ENCODE assay signal across 16 mouse cellular contexts in the genomic region with DNA sequence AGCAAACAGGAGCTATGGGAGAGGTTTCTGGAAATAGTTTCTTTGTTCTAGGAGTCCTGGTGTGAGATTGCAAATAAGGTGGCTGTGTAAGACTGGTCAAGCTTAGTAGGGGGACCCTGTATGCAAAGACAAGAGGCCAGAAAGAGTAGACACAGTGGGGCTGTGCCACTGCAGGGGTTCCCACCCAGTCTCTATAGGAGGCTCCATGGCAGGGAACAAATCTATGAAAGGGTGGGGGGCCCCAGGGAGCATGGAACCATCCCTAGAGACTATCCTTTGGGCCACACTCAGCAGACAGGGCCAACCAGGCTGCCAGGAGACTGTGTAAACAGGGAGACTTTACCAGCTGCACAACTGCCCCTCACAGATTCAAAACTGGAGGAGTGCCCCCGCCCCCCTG.
A peak's percentile ranks its signal among the peaks of the same experiment; 100 is the strongest.
DNase-seq lines count a peak whose midpoint lies in the region; ATAC-seq lines count a peak whose summit lies in the region.
"Had no signal": no experiment of that assay in that cellular context is flagged by ENCODE, and none has a peak within 500 bp of the region (broad histone marks: within the 10 kb centered on the region; RNA-seq: fewer than 3 reads in every experiment).

No protein-coding gene starts in this region.

- H3K4me1 ChIP-seq in hindbrain, embryonic 10.5 days (replicated peaks): peaks cover 21% of the 10 kb centered on the region
- H3K4me1 ChIP-seq in hindbrain, embryonic 14.5 days (replicated peaks; ENCODE audit: control insufficient read depth, insufficient read depth, low read length): peaks cover 8% of the 10 kb centered on the region
- peaks cover 7% of the 10 kb centered on the region for H3K4me1 ChIP-seq in hindbrain, embryonic 16.5 days (ENCODE audit: control insufficient read depth, insufficient read depth, low read depth, low read length)
- peaks cover 18% of the 10 kb centered on the region for H3K4me1 ChIP-seq in neural tube, embryonic 13.5 days (replicated peaks)
- H3K4me1 ChIP-seq in liver, embryonic 11.5 days (replicated peaks; ENCODE audit: control insufficient read depth, insufficient read depth, low read length): no peaks in the 10 kb centered on the region
- H3K4me1 ChIP-seq: heart, embryonic 12.5 days had no signal

- no peak overlapping the region for H3K4me3 ChIP-seq in hindbrain, embryonic 10.5 days
- no peak overlapping the region for H3K4me3 ChIP-seq in hindbrain, embryonic 14.5 days (replicated peaks; ENCODE audit: low read length)
- H3K4me3 ChIP-seq in hindbrain, embryonic 16.5 days (ENCODE audit: low read length): no peak overlapping the region
- H3K4me3 ChIP-seq in neural tube, embryonic 13.5 days: no peak overlapping the region
- no peak overlapping the region for H3K4me3 ChIP-seq in liver, embryonic 11.5 days (ENCODE audit: low read depth, low read length)
- H3K4me3 ChIP-seq: heart, embryonic 12.5 days had no signal

- WGBS in hindbrain, embryonic 10.5 days: 82% methylated on average over 1 of the region's 1 CpGs
- WGBS in hindbrain, embryonic 14.5 days: 60% methylated on average over 1 of the region's 1 CpGs
- 50% methylated on average over 1 of the region's 1 CpGs for WGBS in hindbrain, embryonic 16.5 days
- 63% methylated on average over 1 of the region's 1 CpGs for WGBS in neural tube, embryonic 13.5 days
- WGBS in liver, embryonic 11.5 days: 59% methylated on average over 1 of the region's 1 CpGs

- no peak overlapping the region for H3K4me2 ChIP-seq in hindbrain, embryonic 14.5 days (replicated peaks)
- no peak overlapping the region for H3K4me2 ChIP-seq in hindbrain, embryonic 16.5 days (ENCODE audit: low read length)
- no peak overlapping the region for H3K4me2 ChIP-seq in neural tube, embryonic 13.5 days
- no peak overlapping the region for H3K4me2 ChIP-seq in liver, embryonic 11.5 days
- H3K4me2 ChIP-seq: heart, embryonic 12.5 days had no signal

- H3K27me3 ChIP-seq in hindbrain, embryonic 10.5 days (ENCODE audit: insufficient read depth, poor library complexity, severe bottlenecking): peaks cover 30% of the 10 kb centered on the region
- H3K27me3 ChIP-seq in hindbrain, embryonic 14.5 days (ENCODE audit: control insufficient read depth, insufficient read depth, low read length): no peaks in the 10 kb centered on the region
- H3K27me3 ChIP-seq in hindbrain, embryonic 16.5 days (replicated peaks; ENCODE audit: control insufficient read depth, insufficient read depth, low read length): no peaks in the 10 kb centered on the region
- no peaks in the 10 kb centered on the region for H3K27me3 ChIP-seq in neural tube, embryonic 13.5 days
- no peaks in the 10 kb centered on the region for H3K27me3 ChIP-seq in liver, embryonic 11.5 days (replicated peaks; ENCODE audit: control insufficient read depth, insufficient read depth, low read length)
- H3K27me3 ChIP-seq: heart, embryonic 12.5 days had no signal

- peak overlapping the region; percentile 75 for H3K27ac ChIP-seq in hindbrain, embryonic 10.5 days
- H3K27ac ChIP-seq in hindbrain, embryonic 14.5 days: no peak overlapping the region
- no peak overlapping the region for H3K27ac ChIP-seq in hindbrain, embryonic 16.5 days (ENCODE audit: low read depth, low read length)
- H3K27ac ChIP-seq in neural tube, embryonic 13.5 days (replicated peaks): no peak overlapping the region; the same call in 1 of the 2 replicates
- no peak overlapping the region for H3K27ac ChIP-seq in liver, embryonic 11.5 days (ENCODE audit: low read depth, low read length)

- no peak for ATAC-seq in hindbrain, embryonic 14.5 days (ENCODE audit: low FRiP score)
- peak; percentile 25; the same call in 1 of the 2 replicates for ATAC-seq in hindbrain, embryonic 16.5 days
- ATAC-seq in neural tube, embryonic 13.5 days (ENCODE audit: low read depth): peak; percentile 67; the same call in 1 of the 2 replicates
- no peak for ATAC-seq in liver, embryonic 11.5 days (replicated peaks; ENCODE audit: low FRiP score)
- ATAC-seq: lung, postnatal 0 days had no signal

- no peak for DNase-seq in hindbrain, embryonic 10.5 days (ENCODE audit: low spot score)
- no peak for DNase-seq in hindbrain, embryonic 14.5 days (ENCODE audit: low spot score)
- DNase-seq in lung, postnatal 10 days: peak; percentile 13
- no peak for DNase-seq in lung, postnatal 36 days
- DNase-seq in layer of hippocampus, postnatal 25 days (ENCODE audit: extremely low spot score in 1 of 2, low spot score in 1 of 2): no peak
- no peak for DNase-seq in liver, embryonic 11.5 days (ENCODE audit: low spot score)
- DNase-seq: adrenal gland, postnatal 25 days; cerebellum, postnatal 14 days; gastrocnemius, postnatal 10 days; heart, postnatal 4 days; layer of hippocampus, postnatal 36 days; thymus, adult 2 months had no signal

- no peak overlapping the region for H3K9ac ChIP-seq in hindbrain, embryonic 14.5 days
- H3K9ac ChIP-seq in hindbrain, embryonic 16.5 days (ENCODE audit: low read depth, low read length): no peak overlapping the region
- no peak overlapping the region for H3K9ac ChIP-seq in neural tube, embryonic 13.5 days
- H3K9ac ChIP-seq in liver, embryonic 11.5 days (ENCODE audit: low read depth, low read length): no peak overlapping the region
- H3K9ac ChIP-seq: heart, embryonic 12.5 days had no signal

- H3K9me3 ChIP-seq in hindbrain, embryonic 10.5 days: no peaks in the 10 kb centered on the region
- H3K9me3 ChIP-seq in hindbrain, embryonic 14.5 days (ENCODE audit: control insufficient read depth, low read length): no peaks in the 10 kb centered on the region
- no peaks in the 10 kb centered on the region; the same call in 1 of the 2 replicates for H3K9me3 ChIP-seq in hindbrain, embryonic 16.5 days (ENCODE audit: control insufficient read depth, low read length)
- H3K9me3 ChIP-seq in neural tube, embryonic 13.5 days: no peaks in the 10 kb centered on the region
- H3K9me3 ChIP-seq in liver, embryonic 11.5 days (ENCODE audit: control insufficient read depth, low read length): no peaks in the 10 kb centered on the region

- no peaks in the 10 kb centered on the region for H3K36me3 ChIP-seq in hindbrain, embryonic 10.5 days
- H3K36me3 ChIP-seq in hindbrain, embryonic 14.5 days (replicated peaks; ENCODE audit: control insufficient read depth, insufficient read depth): no peaks in the 10 kb centered on the region
- H3K36me3 ChIP-seq in hindbrain, embryonic 16.5 days (ENCODE audit: control insufficient read depth, insufficient read depth, low read length): no peaks in the 10 kb centered on the region
- H3K36me3 ChIP-seq in neural tube, embryonic 13.5 days: no peaks in the 10 kb centered on the region
- H3K36me3 ChIP-seq in liver, embryonic 11.5 days (ENCODE audit: control insufficient read depth, insufficient read depth, low read length): no peaks in the 10 kb centered on the region
- H3K36me3 ChIP-seq: heart, embryonic 12.5 days had no signal

Comparison
In these comparisons a context has a peak if more than half of its experiments do, and no peak if none do; other contexts are left out.
1. ATAC-seq: peak in hindbrain, embryonic 16.5 days (single experiment) and neural tube, embryonic 13.5 days (single experiment); none in hindbrain, embryonic 14.5 days (single experiment) and liver, embryonic 11.5 days (single experiment).